ENCODE assay signal across 10 mouse cellular contexts in genomic region chr12:112112686-112113396, GRCm38 (mm10). TPM values are rescaled to one million over a fixed set of nuclear protein-coding genes. Genes with fewer than 3 reads are reported as not detected.
DNase-seq lines count a peak whose midpoint lies in the region; ATAC-seq and TF ChIP-seq lines count a peak whose summit lies in the region.
"Had no signal": no experiment of that assay in that cellular context is flagged by ENCODE, and none has a peak within 500 bp of the region (broad histone marks: within the 10 kb centered on the region; RNA-seq: fewer than 3 reads in every experiment).

No protein-coding gene starts in this region.

- DNase-seq in heart, adult 9 months (ENCODE audit: low spot score in 2 of 2), result no peak
- no peak for DNase-seq in lung, adult 2 months
- no peak for DNase-seq in liver, embryonic 14.5 days (ENCODE audit: low read depth in 3 of 3, low spot score in 3 of 3)
- no peak for DNase-seq in gastrocnemius, postnatal 36 days
- no peak for DNase-seq in cerebellum, postnatal 14 days

- H3K9ac ChIP-seq in heart, embryonic 11.5 days (ENCODE audit: low read depth, low read length), result no peak overlapping the region
- no peak overlapping the region for H3K9ac ChIP-seq in lung, embryonic 16.5 days (ENCODE audit: low read length)
- H3K9ac ChIP-seq in forebrain, embryonic 13.5 days, result no peak overlapping the region
- no peak overlapping the region for H3K9ac ChIP-seq in liver, embryonic 14.5 days (replicated peaks)

- no peaks in the 10 kb centered on the region for H3K36me3 ChIP-seq in heart, embryonic 11.5 days (ENCODE audit: control insufficient read depth, insufficient read depth, low read length)
- H3K36me3 ChIP-seq in lung, embryonic 16.5 days (ENCODE audit: control insufficient read depth, insufficient read depth, low read length), result no peaks in the 10 kb centered on the region
- H3K36me3 ChIP-seq in forebrain, embryonic 13.5 days (ENCODE audit: poor library complexity, severe bottlenecking), result no peaks in the 10 kb centered on the region
- no peaks in the 10 kb centered on the region for H3K36me3 ChIP-seq in liver, embryonic 14.5 days (replicated peaks; ENCODE audit: control insufficient read depth, insufficient read depth, low read depth)

- H3K4me1 ChIP-seq in heart, embryonic 11.5 days (ENCODE audit: control insufficient read depth, insufficient read depth, low read length), result no peaks in the 10 kb centered on the region
- no peaks in the 10 kb centered on the region for H3K4me1 ChIP-seq in lung, embryonic 16.5 days (replicated peaks; ENCODE audit: control insufficient read depth, insufficient read depth, low read length)
- no peaks in the 10 kb centered on the region for H3K4me1 ChIP-seq in lung, adult 2 months (ENCODE audit: control insufficient read depth, insufficient read depth, low read length)
- 0 out of 2 replicates have a peak, but pooled peaks cover 13% of the 10 kb centered on the region for H3K4me1 ChIP-seq in forebrain, embryonic 13.5 days
- no peaks in the 10 kb centered on the region for H3K4me1 ChIP-seq in liver, embryonic 14.5 days (replicated peaks; ENCODE audit: control insufficient read depth in 2 of 2, insufficient read depth in 2 of 2, low read length in 1 of 2)

- 16% methylated on average over 13 of the region's 13 CpGs for WGBS in heart, embryonic 11.5 days (ENCODE audit: insufficient replicate concordance)
- 20% methylated on average over 13 of the region's 13 CpGs for WGBS in lung, embryonic 16.5 days
- WGBS in lung, adult 2 months, result 26% methylated on average over 13 of the region's 13 CpGs
- WGBS in forebrain, embryonic 13.5 days, result 17% methylated on average over 13 of the region's 13 CpGs
- 17% methylated on average over 13 of the region's 13 CpGs for WGBS in liver, embryonic 14.5 days (ENCODE audit: insufficient replicate concordance)

- intact Hi-C loops in gastrocnemius, postnatal 36 days (cut with DNase I), result loop anchor here (1.0 to 10.0 kb wide), 3 partner anchors 27 to 432 kb away; no protein-coding TSS in a partner anchor

- H3K9me3 ChIP-seq in heart, embryonic 11.5 days (replicated peaks; ENCODE audit: control insufficient read depth, low read length), result no peaks in the 10 kb centered on the region
- H3K9me3 ChIP-seq in lung, embryonic 16.5 days (ENCODE audit: control insufficient read depth, low read length), result no peaks in the 10 kb centered on the region
- H3K9me3 ChIP-seq in forebrain, embryonic 13.5 days (replicated peaks), result no peaks in the 10 kb centered on the region
- H3K9me3 ChIP-seq in liver, embryonic 14.5 days (ENCODE audit: control insufficient read depth, low read length), result no peaks in the 10 kb centered on the region

- no peak overlapping the region for H3K4me2 ChIP-seq in heart, embryonic 11.5 days
- no peak overlapping the region for H3K4me2 ChIP-seq in lung, embryonic 16.5 days (ENCODE audit: low read depth, low read length)
- H3K4me2 ChIP-seq in forebrain, embryonic 13.5 days, result no peak overlapping the region
- H3K4me2 ChIP-seq in liver, embryonic 14.5 days (ENCODE audit: low read depth), result no peak overlapping the region

- no peak for TF ChIP-seq CTCF in lung, adult 2 months (IDR thresholded peaks at IDR 0.05; ENCODE audit: insufficient read depth, low read length)
- no peak for TF ChIP-seq CTCF in liver, embryonic 14.5 days (IDR thresholded peaks at IDR 0.05; ENCODE audit: low read depth)

- H3K4me3 ChIP-seq in heart, embryonic 11.5 days (ENCODE audit: low read depth, low read length), result no peak overlapping the region
- no peak overlapping the region for H3K4me3 ChIP-seq in lung, embryonic 16.5 days (ENCODE audit: low read length)
- H3K4me3 ChIP-seq in lung, adult 2 months (replicated peaks; ENCODE audit: extremely low read depth, low read depth, low read length), result no peak overlapping the region
- no peak overlapping the region for H3K4me3 ChIP-seq in forebrain, embryonic 13.5 days
- no peak overlapping the region for H3K4me3 ChIP-seq in liver, embryonic 14.5 days (ENCODE audit: insufficient read depth in 1 of 2, low read depth in 2 of 2, low read length in 2 of 2)

- TF ChIP-seq POLR2A in lung, adult 2 months (IDR thresholded peaks at IDR 0.05; ENCODE audit: borderline replicate concordance, extremely low read depth, low read depth, low read length), result no peak

- 0 out of 2 replicates have a peak, but pooled peaks have one; percentile 20 for ATAC-seq in heart, embryonic 11.5 days (replicated peaks; ENCODE audit: insufficient number of reproducible peaks, low FRiP score, low TSS enrichment)
- peak; percentile 27; the same call in 1 of the 2 replicates for ATAC-seq in lung, embryonic 16.5 days (ENCODE audit: low read depth)
- peak; percentile 14; the same call in 1 of the 2 replicates for ATAC-seq in forebrain, embryonic 13.5 days
- peak; percentile 27; the same call in 1 of the 2 replicates for ATAC-seq in liver, embryonic 14.5 days (ENCODE audit: insufficient read depth)

- peaks cover 27% of the 10 kb centered on the region for H3K27me3 ChIP-seq in heart, embryonic 11.5 days (ENCODE audit: control insufficient read depth, insufficient read depth, low read length)
- no peaks in the 10 kb centered on the region for H3K27me3 ChIP-seq in lung, embryonic 16.5 days (ENCODE audit: control insufficient read depth, insufficient read depth, low read depth, low read length)
- peaks cover 3% of the 10 kb centered on the region; the same call in 1 of the 2 replicates for H3K27me3 ChIP-seq in forebrain, embryonic 13.5 days
- no peaks in the 10 kb centered on the region for H3K27me3 ChIP-seq in liver, embryonic 14.5 days (ENCODE audit: control insufficient read depth, insufficient read depth, low read length)

- H3K27ac ChIP-seq in heart, embryonic 11.5 days (ENCODE audit: low read depth, low read length), result no peak overlapping the region
- H3K27ac ChIP-seq in lung, embryonic 16.5 days (ENCODE audit: low read length), result no peak overlapping the region
- H3K27ac ChIP-seq in forebrain, embryonic 13.5 days, result no peak overlapping the region
- no peak overlapping the region for H3K27ac ChIP-seq in liver, embryonic 14.5 days

- no peak for TF ChIP-seq EP300 in liver, embryonic 14.5 days (IDR thresholded peaks at IDR 0.05; ENCODE audit: low read depth)

RNA-seq across cellular contexts. Expression of gene Aspg, which starts 6.4 kb away (rescaled TPM):
- polyA plus RNA-seq in heart, embryonic 11.5 days (2014; fragmentation: Nextera tagmentation; extraction: Ambion mirVana), result 0.56 and 1.4 TPM in 2 replicates
- polyA plus RNA-seq in lung, embryonic 16.5 days (2015; fragmentation: Nextera tagmentation; extraction: Ambion mirVana), result 2.5 and 3.2 TPM in 2 replicates
- 7.5 and 16.8 TPM in 2 replicates for polyA plus RNA-seq in lung, adult 2 months (2012; rRNA removed)
- 0.08 and 0.15 TPM in 2 replicates for polyA plus RNA-seq in forebrain, embryonic 13.5 days (2015; fragmentation: Nextera tagmentation; extraction: Ambion mirVana)
- polyA plus RNA-seq in liver, embryonic 14.5 days (2012; rRNA removed), result 0.09 and 0.10 TPM in 2 replicates
- 0.19 TPM in 1 of 2 replicates, not detected in the other for polyA plus RNA-seq in liver, embryonic 14.5 days (2014; fragmentation: Nextera tagmentation; extraction: Ambion mirVana)
- total RNA-seq in gastrocnemius, postnatal 36 days (2021), result under 1 TPM in 1 of 2 experiments, not detected in 1; 0.20 TPM
- total RNA-seq: gastrocnemius, postnatal 14 days had no signal

RNA-seq across cellular contexts. Expression of gene Kif26a, which starts 33.2 kb away (rescaled TPM):
- polyA plus RNA-seq in heart, embryonic 11.5 days (2014; fragmentation: Nextera tagmentation; extraction: Ambion mirVana), result 0.89 and 1.3 TPM in 2 replicates
- 3.0 and 3.1 TPM in 2 replicates for polyA plus RNA-seq in lung, embryonic 16.5 days (2015; fragmentation: Nextera tagmentation; extraction: Ambion mirVana)
- 28.8 and 32.4 TPM in 2 replicates for polyA plus RNA-seq in lung, adult 2 months (2012; rRNA removed)
- 10.9 and 14.4 TPM in 2 replicates for polyA plus RNA-seq in forebrain, embryonic 13.5 days (2015; fragmentation: Nextera tagmentation; extraction: Ambion mirVana)
- 0.26 TPM in 2 replicates for polyA plus RNA-seq in liver, embryonic 14.5 days (2012; rRNA removed)
- polyA plus RNA-seq in liver, embryonic 14.5 days (2014; fragmentation: Nextera tagmentation; extraction: Ambion mirVana), result 0.03 and 0.08 TPM in 2 replicates
- total RNA-seq in gastrocnemius, postnatal 36 days (2021), result 1 to 10 TPM; 4.0 to 4.7 TPM
- polyA plus RNA-seq: C2C12 had no signal
